Mouse (Mus musculus): Measurements from ENCODE around the gene Dnase2a. TPM values are rescaled to one million over a fixed set of nuclear protein-coding genes. Genes with fewer than 3 reads are reported as not detected.

Dnase2a gene
- total RNA-seq, 2 experiments from 2014 or later, result 5.9 to 7.3 TPM

GRCm38 (mm10) chr8:84967532-84968304 lies 59.4 kb downstream of the Dnase2a start:
- DNase-seq, result no peak
- intact Hi-C loops (cut with DNase I), result no loop called here

- intact Hi-C loops (cut with DNase I), result no loop called here
- DNase-seq, result no peak
Measured at GRCm38 (mm10) chr8:84968650-84969049, 60.3 kb downstream of the Dnase2a start.

GRCm38 (mm10) chr8:84969241-84970134 lies 61.1 kb downstream of the Dnase2a start, which contains the start of the genes Gm49661, Prdx2 and Rnaseh2a:
Gene Gm49661, minus strand, starts transcription at chr8:84969433.
Gene Prdx2, plus strand, starts transcription at chr8:84969587.
Gene Rnaseh2a, minus strand, starts transcription at chr8:84969767.
- intact Hi-C loops (cut with DNase I), result no loop called here

GRCm38 (mm10) chr8:84970135-84970790 lies 61.9 kb downstream of the Dnase2a start:
- DNase-seq, result no peak
- intact Hi-C loops (cut with DNase I), result no loop called here

More at GRCm38 (mm10) chr8:84969241-84970134, 61.1 kb downstream of the Dnase2a start, which contains the start of the genes Gm49661, Prdx2 and Rnaseh2a:
- peak; percentile 77 to 78 for DNase-seq

GRCm38 (mm10) chr8:84970913-84971312 lies 62.6 kb downstream of the Dnase2a start:
- no peak for DNase-seq
- intact Hi-C loops (cut with DNase I), result no loop called here

Small RNA genes lying within 50 kb of the gene (microRNA-seq; reads per million reads assigned to microRNA genes)
- 0 to 6.4 reads per million in 2 experiments for gene Gm24197
- 2.2 to 8.7 reads per million in 2 experiments for gene Mir7069

Other genes with a start within 250 kb of the Dnase2a start
- 10 to 100 TPM; 26.2 to 29.4 TPM for gene Ier2, start 245.7 kb upstream of the Dnase2a start, total RNA-seq (2021)
- gene Trmt1, start 222.3 kb upstream of the Dnase2a start, total RNA-seq (2021), result 10 to 100 TPM; 32.5 to 35.2 TPM
- gene Nacc1, start 220.7 kb upstream of the Dnase2a start, total RNA-seq (2021), result 10 to 100 TPM; 35.6 to 40.5 TPM
- gene Lyl1, start 207.1 kb upstream of the Dnase2a start, total RNA-seq (2021), result 1 to 10 TPM; 5.8 to 6.7 TPM
- gene G430095P16Rik, start 185.6 kb upstream of the Dnase2a start, total RNA-seq (2021), result under 1 TPM; 0.54 to 0.69 TPM
- 100 to 1,000 TPM; 276 to 280 TPM for gene Nfix, start 108.2 kb upstream of the Dnase2a start, total RNA-seq (2021)
- 1 to 10 TPM; 6.1 to 6.4 TPM for gene Dand5, start 85.7 kb upstream of the Dnase2a start, total RNA-seq (2021)
- 10 to 100 TPM; 23.0 to 25.0 TPM for gene Gadd45gip1, start 77.0 kb upstream of the Dnase2a start, total RNA-seq (2021)
- 10 to 100 TPM; 78.9 to 79.9 TPM for gene Rad23a, start 67.9 kb upstream of the Dnase2a start, total RNA-seq (2021)
- 100 to 1,000 TPM; 262 to 331 TPM for gene Calr, start 61.6 kb upstream of the Dnase2a start, total RNA-seq (2021)
- 10 to 100 TPM; 23.7 to 27.8 TPM for gene Farsa, start 51.6 kb upstream of the Dnase2a start, total RNA-seq (2021)
- gene Syce2, start 36.4 kb upstream of the Dnase2a start, total RNA-seq (2021), result 1 to 10 TPM; 2.2 to 3.7 TPM
- gene Gcdh, start 14.6 kb upstream of the Dnase2a start, total RNA-seq (2021), result 10 to 100 TPM; 41.4 to 42.0 TPM
- gene Klf1, start 6.6 kb upstream of the Dnase2a start, total RNA-seq (2021), result not detected
- gene Mast1, start 28.8 kb downstream of the Dnase2a start, total RNA-seq (2021), result not detected
- not detected for gene Rtbdn, start 38.4 kb downstream of the Dnase2a start, total RNA-seq (2021)
- gene Gm49661, start 60.9 kb downstream of the Dnase2a start, total RNA-seq (2021), result 1 to 10 TPM; 1.1 to 2.7 TPM
- gene Prdx2, start 61.0 kb downstream of the Dnase2a start, total RNA-seq (2021), result 100 to 1,000 TPM; 627 to 727 TPM
- gene Rnaseh2a, start 61.2 kb downstream of the Dnase2a start, total RNA-seq (2021), result 10 to 100 TPM; 39.7 to 50.7 TPM
- 10 to 100 TPM; 11.2 to 13.9 TPM for gene Junb, start 70.2 kb downstream of the Dnase2a start, total RNA-seq (2021)
- gene Hook2, start 82.0 kb downstream of the Dnase2a start, total RNA-seq (2021), result 1 to 10 TPM; 1.6 to 2.0 TPM
- not detected for gene Best2, start 106.0 kb downstream of the Dnase2a start, total RNA-seq (2021)
- gene Asna1, start 116.7 kb downstream of the Dnase2a start, total RNA-seq (2021), result 10 to 100 TPM; 65.7 to 67.1 TPM
- gene Trir, start 118.3 kb downstream of the Dnase2a start, total RNA-seq (2021), result 10 to 100 TPM; 90.8 to 99.1 TPM
- 10 to 100 TPM; 28.0 to 42.2 TPM for gene Tnpo2, start 128.4 kb downstream of the Dnase2a start, total RNA-seq (2021)
- 1 to 10 TPM; 6.8 to 9.1 TPM for gene Fbxw9, start 151.5 kb downstream of the Dnase2a start, total RNA-seq (2021)
- gene Gm5741, start 159.4 kb downstream of the Dnase2a start, total RNA-seq (2021), result not detected
- gene Dhps, start 163.2 kb downstream of the Dnase2a start, total RNA-seq (2021), result 10 to 100 TPM; 23.5 to 27.8 TPM
- gene Wdr83os, start 172.2 kb downstream of the Dnase2a start, total RNA-seq (2021), result 10 to 100 TPM; 37.0 to 40.2 TPM
- gene Wdr83, start 172.7 kb downstream of the Dnase2a start, total RNA-seq (2021), result 10 to 100 TPM; 27.2 to 27.6 TPM
- gene Man2b1, start 174.7 kb downstream of the Dnase2a start, total RNA-seq (2021), result 10 to 100 TPM; 30.4 to 37.8 TPM
- gene Zfp791, start 214.5 kb downstream of the Dnase2a start, total RNA-seq (2021), result 1 to 10 TPM; 2.0 to 2.5 TPM
- not detected for gene Cks1brt, start 243.4 kb downstream of the Dnase2a start, total RNA-seq (2021)